Mouse (Mus musculus) liver, adult 2 months (tissue): ENCODE measurements around the gene Smr3a.

ENCODE experiments used
- CTCF ChIP-seq: fragments of 200-500 bp; IDR thresholded peaks from 2 replicates; pipeline ENCODE4 v1.5.1; 2011; ENCODE audit warnings: low read depth, low read length, control low read depth
- POLR2A ChIP-seq: fragments of 200-500 bp; IDR thresholded peaks from 2 replicates; pipeline ENCODE4 v1.6.1; 2011; ENCODE audit warnings: low read length, control low read depth; ENCODE audit not compliant: insufficient read depth; ENCODE audit errors: extremely low read depth

GRCm38 (mm10) chr5:87979139-87979538 is 23.2 kb upstream of the Smr3a start, which contains the start of gene Cabs1:
- TF ChIP-seq POLR2A, result no peak
- TF ChIP-seq CTCF, result no peak
